ENCODE assay signal across 26 mouse cellular contexts in the genomic region with DNA sequence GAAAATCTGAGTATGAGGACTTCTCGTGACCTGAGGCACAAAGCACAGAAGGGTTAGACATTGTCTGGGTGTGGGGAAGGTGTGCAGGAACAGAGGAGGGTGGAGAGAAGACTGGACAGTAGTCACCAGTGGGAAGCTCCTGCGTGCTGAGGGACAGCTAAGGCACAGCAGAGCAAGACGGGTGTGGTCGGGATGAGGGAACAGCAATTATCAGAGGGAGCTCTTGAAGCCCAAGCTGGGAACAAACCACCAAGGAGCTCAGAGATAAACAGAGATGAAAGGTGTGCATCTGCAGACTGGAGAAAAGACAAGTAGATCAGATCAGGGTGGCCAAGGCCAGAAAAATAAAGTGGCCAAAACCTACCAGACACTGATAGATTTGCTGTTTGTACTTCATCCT.
A peak's percentile ranks its signal among the peaks of the same experiment; 100 is the strongest.
DNase-seq lines count a peak whose midpoint lies in the region; ATAC-seq and TF ChIP-seq lines count a peak whose summit lies in the region.
"Had no signal": no experiment of that assay in that cellular context is flagged by ENCODE, and none has a peak within 500 bp of the region (broad histone marks: within the 10 kb centered on the region; RNA-seq: fewer than 3 reads in every experiment).

No protein-coding gene starts in this region.

- intact Hi-C loops in heart, postnatal 10 days (cut with DNase I): no loop called here

- no peak overlapping the region for H3K9ac ChIP-seq in liver, embryonic 13.5 days
- H3K9ac ChIP-seq in liver, embryonic 11.5 days (ENCODE audit: low read depth, low read length): no peak overlapping the region
- H3K9ac ChIP-seq: embryonic facial prominence, embryonic 13.5 days; embryonic facial prominence, embryonic 15.5 days; forebrain, embryonic 12.5 days had no signal

- WGBS in liver, embryonic 13.5 days (ENCODE audit: insufficient replicate concordance): 45% methylated on average over 4 of the region's 4 CpGs
- 69% methylated on average over 4 of the region's 4 CpGs for WGBS in liver, embryonic 11.5 days

- H3K9me3 ChIP-seq in liver, embryonic 13.5 days (replicated peaks): no peaks in the 10 kb centered on the region
- no peaks in the 10 kb centered on the region for H3K9me3 ChIP-seq in liver, embryonic 11.5 days (ENCODE audit: control insufficient read depth, low read length)
- H3K9me3 ChIP-seq in G1E (replicated peaks): no peaks in the 10 kb centered on the region
- H3K9me3 ChIP-seq: embryonic facial prominence, embryonic 13.5 days; embryonic facial prominence, embryonic 15.5 days; forebrain, embryonic 10.5 days; forebrain, embryonic 12.5 days had no signal

- no peaks in the 10 kb centered on the region; the same call in 1 of the 2 replicates for H3K36me3 ChIP-seq in liver, embryonic 13.5 days
- H3K36me3 ChIP-seq in liver, embryonic 11.5 days (ENCODE audit: control insufficient read depth, insufficient read depth, low read length): no peaks in the 10 kb centered on the region
- peaks cover 54% of the 10 kb centered on the region for H3K36me3 ChIP-seq in G1E (replicated peaks)

- DNase-seq in heart, adult 11 months: peak; percentile 54
- no peak for DNase-seq in heart, postnatal 10 days
- DNase-seq in liver, embryonic 13.5 days: no peak
- no peak for DNase-seq in liver, embryonic 11.5 days (ENCODE audit: low spot score)
- DNase-seq in G1E (ENCODE audit: low spot score): no peak
- DNase-seq in retina, postnatal 1 day: no peak
- DNase-seq: adrenal gland, adult 2 months; adrenal gland, postnatal 10 days; adrenal gland, postnatal 25 days; B cell, adult 2 months; cerebellum, adult 11 months; cerebellum, adult 18-20 months; cerebellum, adult 8-10 months; cerebellum, adult 9-11 months; cerebellum, postnatal 14 days; cerebellum, postnatal 36 days; embryo, embryonic 11 days had no signal

- no peak for TF ChIP-seq CTCF in G1E (IDR thresholded peaks at IDR 0.05; ENCODE audit: low read depth, low read length)

- no peak overlapping the region for H3K4me2 ChIP-seq in liver, embryonic 13.5 days
- no peak overlapping the region for H3K4me2 ChIP-seq in liver, embryonic 11.5 days
- H3K4me2 ChIP-seq: embryonic facial prominence, embryonic 13.5 days; embryonic facial prominence, embryonic 15.5 days; forebrain, embryonic 12.5 days had no signal

- peaks cover 21% of the 10 kb centered on the region for H3K4me1 ChIP-seq in liver, embryonic 13.5 days (replicated peaks)
- H3K4me1 ChIP-seq in liver, embryonic 11.5 days (replicated peaks; ENCODE audit: control insufficient read depth, insufficient read depth, low read length): peaks cover 9% of the 10 kb centered on the region
- H3K4me1 ChIP-seq in G1E (ENCODE audit: insufficient read depth, low read depth, low read length): peaks cover 9% of the 10 kb centered on the region
- H3K4me1 ChIP-seq: forebrain, embryonic 10.5 days; forebrain, embryonic 12.5 days had no signal

- H3K4me3 ChIP-seq in liver, embryonic 13.5 days (replicated peaks): no peak overlapping the region
- no peak overlapping the region for H3K4me3 ChIP-seq in liver, embryonic 11.5 days (ENCODE audit: low read depth, low read length)
- no peak overlapping the region for H3K4me3 ChIP-seq in G1E (ENCODE audit: low read depth, low read length)
- H3K4me3 ChIP-seq: embryonic facial prominence, embryonic 13.5 days; embryonic facial prominence, embryonic 15.5 days; erythroblast, embryonic 14.5 days; forebrain, embryonic 10.5 days; forebrain, embryonic 12.5 days had no signal

- no peaks in the 10 kb centered on the region for H3K27me3 ChIP-seq in liver, embryonic 13.5 days
- no peaks in the 10 kb centered on the region for H3K27me3 ChIP-seq in liver, embryonic 11.5 days (replicated peaks; ENCODE audit: control insufficient read depth, insufficient read depth, low read length)
- H3K27me3 ChIP-seq in G1E (ENCODE audit: insufficient read depth, low read length): no peaks in the 10 kb centered on the region
- H3K27me3 ChIP-seq: CH12.LX; embryonic facial prominence, embryonic 13.5 days; embryonic facial prominence, embryonic 15.5 days; forebrain, embryonic 12.5 days had no signal

- H3K27ac ChIP-seq in liver, embryonic 13.5 days: no peak overlapping the region
- H3K27ac ChIP-seq in liver, embryonic 11.5 days (ENCODE audit: low read depth, low read length): no peak overlapping the region
- H3K27ac ChIP-seq: embryonic facial prominence, embryonic 13.5 days; embryonic facial prominence, embryonic 15.5 days; forebrain, embryonic 10.5 days; forebrain, embryonic 12.5 days had no signal

- ATAC-seq in liver, embryonic 13.5 days (ENCODE audit: low read depth): peak; percentile 65
- ATAC-seq in liver, embryonic 11.5 days (replicated peaks; ENCODE audit: low FRiP score): no peak; the same call in 1 of the 2 replicates
- peak; percentile 8; the same call in 1 of the 2 replicates for ATAC-seq in G1E (ENCODE audit: extremely low read depth, insufficient number of reproducible peaks, low FRiP score, poor library complexity, severe bottlenecking)
- ATAC-seq in megakaryocyte-erythroid progenitor cell, adult 5-6 weeks (replicated peaks; ENCODE audit: low FRiP score, low TSS enrichment, poor library complexity, severe bottlenecking): 0 out of 2 replicates have a peak, but pooled peaks have one; percentile 14
- ATAC-seq: CD4-positive, CD25-positive, alpha-beta regulatory T cell, adult 4 months; forebrain, embryonic 14.5 days had no signal
